8 mouse cellular contexts compared by ENCODE assay signal in the genomic region with DNA sequence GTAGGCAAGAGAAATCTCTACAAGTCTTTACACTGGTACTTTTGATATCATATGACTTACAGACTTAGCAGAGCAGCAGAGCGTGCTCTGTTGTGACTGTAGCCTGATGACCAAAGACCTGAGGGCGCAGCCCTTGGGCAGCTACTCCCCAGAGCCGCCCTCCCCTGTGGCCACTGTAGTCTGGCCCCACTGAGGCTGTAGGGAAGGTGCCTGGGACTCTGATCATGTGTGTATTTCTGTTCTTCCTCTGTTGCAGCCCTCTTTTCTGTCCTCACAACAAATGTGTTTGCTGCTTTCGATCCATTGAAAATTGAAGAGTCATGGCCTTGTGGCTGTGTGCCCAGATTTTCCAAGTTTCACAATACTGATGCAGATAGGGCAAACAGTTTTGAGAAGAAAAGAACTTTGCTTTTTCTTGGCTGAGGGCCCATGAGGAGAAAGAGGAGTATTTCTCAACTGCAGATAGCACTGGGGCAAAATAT. TPM values are rescaled to one million over a fixed set of nuclear protein-coding genes. Genes with fewer than 3 reads are reported as not detected.
A peak's percentile ranks its signal among the peaks of the same experiment; 100 is the strongest.
DNase-seq lines count a peak whose midpoint lies in the region; ATAC-seq and TF ChIP-seq lines count a peak whose summit lies in the region.

No protein-coding gene starts in this region.

- peaks cover 33% of the 10 kb centered on the region for H3K4me1 ChIP-seq in bone marrow macrophage, adult 2 months (ENCODE audit: control insufficient read depth, insufficient read depth, low read length)
- 0 out of 2 replicates have a peak, but pooled peaks cover 2% of the 10 kb centered on the region for H3K4me1 ChIP-seq in hindbrain, embryonic 11.5 days (replicated peaks; ENCODE audit: control insufficient read depth, insufficient read depth, low read length)
- H3K4me1 ChIP-seq in limb, embryonic 14.5 days (ENCODE audit: control insufficient read depth, insufficient read depth, low read length), result peaks cover 27% of the 10 kb centered on the region
- H3K4me1 ChIP-seq in midbrain, embryonic 12.5 days, result 0 out of 2 replicates have a peak, but pooled peaks cover 13% of the 10 kb centered on the region

- no peaks in the 10 kb centered on the region for H3K9me3 ChIP-seq in hindbrain, embryonic 11.5 days (ENCODE audit: control insufficient read depth, low read length)
- H3K9me3 ChIP-seq in limb, embryonic 14.5 days (ENCODE audit: control insufficient read depth, low read length), result no peaks in the 10 kb centered on the region
- H3K9me3 ChIP-seq in midbrain, embryonic 12.5 days, result no peaks in the 10 kb centered on the region

- no peak overlapping the region for H3K9ac ChIP-seq in hindbrain, embryonic 11.5 days (ENCODE audit: low read depth, low read length)
- peak overlapping the region; percentile 65 for H3K9ac ChIP-seq in limb, embryonic 14.5 days (ENCODE audit: low read depth, low read length, severe bottlenecking)
- no peak overlapping the region for H3K9ac ChIP-seq in midbrain, embryonic 12.5 days (replicated peaks)

- H3K4me2 ChIP-seq in hindbrain, embryonic 11.5 days (replicated peaks; ENCODE audit: low read depth, low read length), result peak overlapping the region; percentile 54
- H3K4me2 ChIP-seq in limb, embryonic 14.5 days (replicated peaks; ENCODE audit: low read depth, low read length, severe bottlenecking), result peak overlapping the region; percentile 71
- H3K4me2 ChIP-seq in midbrain, embryonic 12.5 days (replicated peaks), result peak overlapping the region; percentile 69

- peak overlapping the region; percentile 81 for H3K4me3 ChIP-seq in bone marrow macrophage, adult 2 months (ENCODE audit: insufficient read depth, low read length)
- H3K4me3 ChIP-seq in hindbrain, embryonic 11.5 days (ENCODE audit: low read depth, low read length), result peak overlapping the region; percentile 42; the same call in 1 of the 2 replicates
- peak overlapping the region; percentile 49 for H3K4me3 ChIP-seq in limb, embryonic 14.5 days (replicated peaks; ENCODE audit: low read length)
- H3K4me3 ChIP-seq in midbrain, embryonic 12.5 days, result peak overlapping the region; percentile 49

- 72% methylated on average over 4 of the region's 4 CpGs for WGBS in hindbrain, embryonic 11.5 days
- 48% methylated on average over 4 of the region's 4 CpGs for WGBS in limb, embryonic 14.5 days
- WGBS in midbrain, embryonic 12.5 days, result 71% methylated on average over 4 of the region's 4 CpGs

- TF ChIP-seq POLR2A in bone marrow macrophage, adult 2 months (IDR thresholded peaks at IDR 0.05; ENCODE audit: borderline replicate concordance, low read depth, low read length), result 0 out of 2 replicates have a peak, but pooled peaks have one; percentile 52
- no peak for TF ChIP-seq POLR2A in limb, embryonic 14.5 days (IDR thresholded peaks at IDR 0.05; ENCODE audit: borderline replicate concordance, extremely low read depth, insufficient read depth, insufficient read length)

- ATAC-seq in hindbrain, embryonic 11.5 days (ENCODE audit: low FRiP score), result peak; percentile 36; the same call in 1 of the 2 replicates
- peak; percentile 20; the same call in 1 of the 2 replicates for ATAC-seq in limb, embryonic 14.5 days (ENCODE audit: low FRiP score, low read depth)
- peak; percentile 57; the same call in 1 of the 2 replicates for ATAC-seq in midbrain, embryonic 12.5 days (ENCODE audit: low FRiP score, low read depth)

- no peaks in the 10 kb centered on the region for H3K36me3 ChIP-seq in hindbrain, embryonic 11.5 days (ENCODE audit: control insufficient read depth, insufficient read depth, low read length)
- no peaks in the 10 kb centered on the region for H3K36me3 ChIP-seq in limb, embryonic 14.5 days (ENCODE audit: control insufficient read depth, insufficient read depth, low read length)
- no peaks in the 10 kb centered on the region for H3K36me3 ChIP-seq in midbrain, embryonic 12.5 days

- TF ChIP-seq CTCF in bone marrow macrophage, adult 2 months (IDR thresholded peaks at IDR 0.05; ENCODE audit: low read depth, low read length), result no peak

- peak overlapping the region; percentile 91 for H3K27ac ChIP-seq in bone marrow macrophage, adult 2 months (ENCODE audit: insufficient read depth, low read depth, low read length)
- no peak overlapping the region for H3K27ac ChIP-seq in hindbrain, embryonic 11.5 days (ENCODE audit: low read depth, low read length)
- H3K27ac ChIP-seq in limb, embryonic 14.5 days (replicated peaks; ENCODE audit: low read depth, low read length), result peak overlapping the region; percentile 52; the same call in 1 of the 2 replicates
- H3K27ac ChIP-seq in midbrain, embryonic 12.5 days (replicated peaks), result no peak overlapping the region

- no peaks in the 10 kb centered on the region for H3K27me3 ChIP-seq in hindbrain, embryonic 11.5 days (ENCODE audit: control insufficient read depth, insufficient read depth, low read length)
- no peaks in the 10 kb centered on the region for H3K27me3 ChIP-seq in limb, embryonic 14.5 days (ENCODE audit: control insufficient read depth, insufficient read depth, low read length)
- no peaks in the 10 kb centered on the region for H3K27me3 ChIP-seq in midbrain, embryonic 12.5 days

- peak; percentile 86 for DNase-seq in gastrocnemius, adult 18-20 months (ENCODE audit: low spot score)
- no peak for DNase-seq in hindbrain, embryonic 11.5 days (ENCODE audit: low spot score)
- DNase-seq in limb, embryonic 14.5 days (ENCODE audit: low spot score), result peak; percentile 34
- peak; percentile 81 to 92 for DNase-seq in urinary bladder, postnatal 36 days (ENCODE audit: low spot score in 2 of 2)
- DNase-seq in yolk sac, embryonic 10.5 days (ENCODE audit: low spot score), result no peak
- no peak for DNase-seq in cerebellum, adult 11-12 months

RNA-seq across cellular contexts. Expression of gene Mgst1, which starts 1.0 kb away (rescaled TPM):
- polyA plus RNA-seq in bone marrow macrophage, adult 2 months (2012; ENCODE audit: insufficient read depth, insufficient read length, missing spikeins), result 181 and 198 TPM in 2 replicates
- total RNA-seq in gastrocnemius, adult 18-20 months (2021), result 10 to 100 TPM; 23.7 to 75.9 TPM
- polyA plus RNA-seq in hindbrain, embryonic 11.5 days (2014; fragmentation: Nextera tagmentation; extraction: Ambion mirVana), result 57.2 and 64.2 TPM in 2 replicates
- 123 and 136 TPM in 2 replicates for polyA plus RNA-seq in limb, embryonic 14.5 days (2012; rRNA removed)
- 253 and 312 TPM in 2 replicates for polyA plus RNA-seq in limb, embryonic 14.5 days (2014; fragmentation: Nextera tagmentation; extraction: Ambion mirVana)
- 49.2 and 51.9 TPM in 2 replicates for polyA plus RNA-seq in midbrain, embryonic 12.5 days (2016; fragmentation: Nextera tagmentation; extraction: Ambion mirVana)

Comparison
In these comparisons a context has a peak if more than half of its experiments do, and no peak if none do; other contexts are left out.
1. H3K27ac ChIP-seq: peak in bone marrow macrophage, adult 2 months (single experiment) and limb, embryonic 14.5 days (single experiment); none in hindbrain, embryonic 11.5 days (single experiment) and midbrain, embryonic 12.5 days (single experiment).
2. DNase-seq: peak in gastrocnemius, adult 18-20 months (single experiment), limb, embryonic 14.5 days (single experiment) and urinary bladder, postnatal 36 days (2 of 2); none in hindbrain, embryonic 11.5 days (single experiment), yolk sac, embryonic 10.5 days (single experiment) and cerebellum, adult 11-12 months (single experiment).
3. Peak in every context shown above with its lines, with median percentiles within 50 percentile points of each other: H3K4me3 ChIP-seq, ATAC-seq and H3K4me2 ChIP-seq.